Mouse (Mus musculus) telencephalon, adult 2 months (tissue): ENCODE data around the gene Dusp28.
"Not testable (repeated sequence)": the region's sequence is repeated elsewhere in the genome, so short reads cannot be mapped to it uniquely, and the experiment has no call there.

ENCODE experiments used
- DNase-seq: peaks from one replicate; pipeline ENCODE4 v3.0.0-alpha.2; 2011; ENCODE audit warnings: low read depth, low spot score

The Dusp28 gene

DNA sequence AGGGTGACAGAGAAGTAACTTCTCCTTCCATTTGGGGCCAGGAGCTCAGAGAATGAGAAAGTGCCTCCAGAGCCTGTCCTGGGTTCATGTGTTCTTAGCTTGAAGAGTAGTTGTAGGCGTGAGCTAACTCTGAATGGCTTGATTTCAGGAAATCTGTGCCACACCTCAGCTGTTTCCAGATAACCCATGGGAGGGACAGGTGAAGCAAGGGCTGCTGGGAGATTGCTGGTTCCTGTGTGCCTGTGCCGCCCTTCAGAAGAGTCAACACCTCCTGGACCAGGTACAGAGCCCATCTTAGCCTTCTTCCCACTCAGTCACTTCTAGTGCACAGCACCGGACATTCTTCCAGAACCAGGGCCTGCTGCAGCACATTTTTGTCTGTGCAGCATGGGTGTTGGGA lies 31.0 kb downstream of the Dusp28 start:
- DNase-seq: no peak

DNA sequence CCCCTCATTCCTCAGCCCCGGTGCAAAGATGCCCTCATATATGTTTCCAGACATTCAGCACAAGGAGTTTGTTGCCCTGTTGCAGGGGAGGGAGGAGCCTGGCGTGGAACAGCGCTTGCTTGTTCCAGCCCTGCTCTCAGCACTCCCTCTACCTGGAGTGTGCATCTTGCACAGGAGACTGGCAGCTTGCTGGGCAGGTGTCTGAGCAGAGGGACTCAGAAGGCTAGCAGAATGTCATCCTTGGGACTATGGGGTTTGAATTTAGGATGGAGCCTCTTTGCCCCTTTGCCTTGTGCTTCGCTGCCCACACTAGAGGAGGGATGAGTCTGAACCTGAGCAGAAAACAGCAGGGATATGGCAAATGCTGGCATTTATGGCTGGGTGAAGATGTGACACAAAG lies 33.0 kb downstream of the Dusp28 start:
- no peak for DNase-seq

DNA sequence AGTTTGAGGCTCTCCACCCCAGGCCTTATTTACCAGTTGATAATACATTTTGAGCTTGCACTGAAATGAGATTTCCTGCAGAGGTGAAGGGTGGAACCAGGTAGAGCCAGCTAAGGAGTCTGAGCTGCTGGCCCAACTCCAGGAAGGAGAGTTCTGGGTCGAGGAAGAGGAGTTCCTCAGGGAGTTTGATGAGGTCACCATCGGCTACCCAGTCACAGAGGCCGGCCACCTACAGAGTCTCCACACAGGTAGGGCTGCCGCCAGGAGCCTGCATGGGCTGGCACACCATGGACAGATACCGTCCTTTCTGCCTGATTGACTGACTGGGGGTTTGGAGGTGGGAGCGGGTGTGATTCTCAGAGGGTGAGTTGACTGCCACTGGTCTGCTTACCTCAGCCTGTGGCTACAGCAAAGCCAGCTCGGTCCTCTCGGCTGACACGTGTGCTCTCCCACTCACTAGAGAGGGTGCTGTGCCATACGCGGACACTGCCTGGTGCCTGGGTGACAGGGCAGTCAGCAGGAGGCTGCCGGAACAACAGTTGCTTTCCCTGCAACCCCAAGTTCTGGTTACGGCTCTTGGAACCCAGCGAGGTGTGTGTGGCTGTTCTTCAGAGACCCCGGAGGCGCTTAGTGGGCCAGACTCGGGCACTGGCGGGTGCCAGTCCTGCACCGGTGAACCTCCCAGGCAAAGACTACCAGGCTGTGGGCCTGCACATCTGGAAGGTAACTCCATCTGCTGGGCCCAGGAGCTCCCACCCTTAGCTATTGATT lies 36.6 kb downstream of the Dusp28 start:
- DNase-seq: no peak

DNA sequence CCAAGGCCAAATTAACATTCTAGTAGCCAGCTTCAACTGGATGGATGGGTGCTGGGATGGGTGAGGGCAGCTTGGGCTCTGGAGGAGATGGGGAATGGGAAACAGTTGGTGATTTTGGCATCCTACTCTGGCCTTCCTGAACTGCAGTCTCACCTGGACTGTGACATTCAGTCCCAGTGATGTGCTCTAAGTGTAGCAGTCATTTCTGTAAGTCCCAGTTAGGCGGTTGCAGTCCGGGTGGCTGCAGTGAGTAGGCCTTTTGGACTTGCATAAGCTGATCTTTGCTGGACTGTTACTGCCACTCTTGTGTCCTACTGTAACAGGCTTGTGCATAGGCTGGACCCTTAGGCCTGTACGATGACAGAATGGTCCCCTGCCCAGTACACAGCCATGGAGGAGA lies 41.2 kb downstream of the Dusp28 start:
- DNase-seq: no peak

DNA sequence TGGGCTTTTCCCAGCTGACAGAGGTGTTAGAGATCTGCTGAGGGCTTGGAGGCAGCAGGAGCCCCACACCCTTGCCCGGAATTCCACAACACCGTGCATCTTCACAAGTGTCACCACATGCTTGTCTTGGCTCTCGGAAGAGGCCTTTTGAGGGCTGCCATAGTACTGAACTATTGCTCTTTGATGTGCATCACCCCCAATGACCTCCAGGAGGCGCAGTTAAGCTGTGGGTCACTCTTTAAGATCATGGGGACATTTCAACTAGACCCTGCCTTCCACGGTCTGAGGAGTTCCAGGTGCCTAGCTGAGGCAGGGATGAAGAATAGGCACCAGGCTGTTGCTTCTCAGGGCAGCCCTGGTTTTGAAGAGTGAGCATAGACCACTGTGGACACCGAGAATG lies 42.6 kb downstream of the Dusp28 start:
- DNase-seq: no peak

DNA sequence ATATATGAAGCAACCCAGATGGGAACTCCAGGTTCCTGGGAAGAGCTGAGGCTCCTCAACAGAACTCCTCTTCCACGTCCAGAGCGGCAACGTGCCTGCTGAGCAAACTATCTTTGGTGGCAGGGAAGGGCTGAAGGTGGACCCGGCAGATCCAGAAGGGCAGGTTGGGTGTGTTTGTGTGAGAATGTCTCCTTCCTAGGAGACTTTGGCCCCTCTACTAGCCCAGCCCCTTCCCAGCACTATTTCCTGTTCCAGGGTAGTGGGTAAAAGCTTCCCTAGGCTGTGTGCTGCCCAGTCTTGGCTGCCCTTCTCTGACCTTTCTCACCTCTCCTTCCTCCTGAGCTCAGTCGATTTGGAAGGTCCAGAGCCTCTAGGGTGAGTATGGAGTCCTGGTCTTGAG lies 43.8 kb downstream of the Dusp28 start, which contains the start of gene Gpr35:
TSS of gene Gpr35 (plus strand) at position 259 of the 400 bp plus-strand sequence.
- no peak for DNase-seq

DNA sequence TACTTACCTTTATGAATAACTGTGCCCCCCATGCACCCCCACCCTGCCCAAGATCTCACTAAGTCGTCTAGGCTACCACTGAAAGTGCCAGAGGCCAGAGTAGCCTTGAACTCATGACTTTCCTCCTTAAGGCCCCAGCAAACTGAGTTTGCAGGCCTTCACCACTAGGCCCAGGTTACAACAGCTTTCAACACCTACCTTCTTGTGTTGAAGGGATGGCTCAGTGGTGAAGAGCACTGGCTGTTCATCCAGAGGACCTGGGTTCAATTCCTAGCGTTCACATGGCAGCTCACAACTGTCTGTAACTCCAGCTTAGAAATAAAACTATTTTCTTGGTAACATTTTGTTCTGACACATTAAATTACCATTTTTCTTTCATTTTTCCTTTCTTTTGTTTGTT lies 46.9 kb downstream of the Dusp28 start:
- no peak for DNase-seq

DNA sequence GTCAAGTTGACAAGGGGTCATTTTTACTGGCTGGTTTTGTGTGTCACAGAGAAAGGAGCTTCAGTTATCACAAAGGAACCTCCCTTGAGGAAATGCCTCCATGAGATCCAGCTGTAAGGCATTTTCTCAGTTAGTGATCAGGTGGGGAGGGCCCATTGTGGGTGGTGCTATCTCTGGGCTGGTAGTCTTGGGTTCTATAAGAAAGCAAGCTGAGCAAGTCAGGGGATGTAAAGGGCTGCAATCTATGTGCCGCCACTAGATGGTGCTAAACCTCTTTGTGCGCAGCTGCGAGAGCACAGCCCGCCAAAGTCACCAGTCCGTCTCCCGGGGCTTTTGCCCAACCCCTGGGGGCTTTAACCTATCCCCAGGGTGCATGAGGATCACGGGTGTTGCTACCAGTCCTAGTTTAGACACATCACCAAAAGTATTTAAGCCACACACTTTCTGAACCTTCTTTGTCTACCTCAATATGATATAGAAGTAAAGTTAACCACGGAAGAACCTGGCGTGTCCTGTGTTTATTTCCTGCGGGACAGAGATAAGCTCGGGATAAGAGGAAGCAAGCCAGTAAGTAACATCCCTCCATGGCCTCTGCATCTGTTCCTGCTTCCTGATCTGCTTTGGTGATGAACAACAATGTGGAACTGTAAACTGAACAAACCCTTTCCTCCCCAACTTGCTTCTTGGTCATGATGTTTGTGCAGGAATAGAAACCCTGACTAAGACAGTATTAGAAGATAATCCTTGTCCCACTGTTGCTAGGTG lies 50.0 kb downstream of the Dusp28 start:
- not testable (repeated sequence) for DNase-seq
